Mouse (Mus musculus) spleen, adult 2 months (tissue): ENCODE data around the gene Borcs8.

Experiments
- CTCF ChIP-seq: fragments of 200-500 bp; IDR thresholded peaks from 2 replicates; pipeline ENCODE4 v1.5.1; 2011; ENCODE audit warnings: mild to moderate bottlenecking, inconsistent platforms; ENCODE audit not compliant: insufficient read depth, insufficient read length, insufficient replicate concordance; ENCODE audit errors: extremely low read depth
- POLR2A ChIP-seq: fragments of 200-500 bp; IDR thresholded peaks from 2 replicates; pipeline ENCODE4 v1.6.1; 2011; ENCODE audit warnings: low read depth, low read length, inconsistent platforms

DNA sequence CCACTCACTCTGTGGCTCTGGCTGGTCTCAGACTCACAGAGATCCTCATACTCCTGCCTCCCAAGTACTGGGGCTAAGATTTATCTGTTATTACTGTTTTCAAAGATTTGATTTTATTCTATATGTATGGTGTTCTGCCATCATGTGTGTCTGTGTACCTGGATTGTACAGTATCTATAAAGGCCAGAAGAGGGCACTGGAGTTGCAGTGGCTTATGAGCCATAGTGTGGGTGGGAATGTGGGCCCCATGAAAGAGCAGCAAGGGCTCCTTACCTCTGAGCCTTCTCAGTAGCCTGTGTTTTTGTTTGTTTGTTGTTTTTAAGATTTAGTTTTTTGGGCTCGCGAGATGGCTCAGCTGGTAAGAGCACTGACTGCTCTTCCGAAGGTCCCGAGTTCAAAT lies 39.8 kb downstream of the Borcs8 start:
- TF ChIP-seq POLR2A (no peak), CTCF (no peak)
